Mouse (Mus musculus) c-Kit-positive CD71-negative TER-119-negative erythroid progenitor cells, embryonic 14.5 days (primary cell): Measurements from ENCODE around the gene Cysltr2.

Experiments used
- DNase-seq: peaks from one replicate; pipeline ENCODE4 v3.0.0-alpha.2; 2013; ENCODE audit warnings: low read depth

Gene Cysltr2

DNA sequence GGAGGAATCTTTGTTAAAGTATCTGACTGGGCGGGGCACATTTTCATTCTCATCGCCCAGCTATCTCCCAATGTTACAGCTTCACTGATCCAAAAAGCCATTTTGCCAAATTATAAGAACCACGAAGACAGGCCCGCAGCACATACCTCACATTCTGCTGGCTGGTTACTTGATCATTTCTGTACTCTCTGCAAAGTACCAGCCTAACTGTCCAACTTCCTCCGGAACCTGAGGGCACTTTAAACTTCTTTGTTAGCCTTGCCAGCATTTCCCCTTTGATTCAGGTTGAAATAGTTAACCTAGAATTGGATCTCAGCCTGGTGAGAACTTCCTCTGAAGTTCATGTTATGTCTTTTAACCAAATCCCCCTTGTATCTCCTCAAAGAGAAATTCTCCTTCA is 63.8 kb downstream of the Cysltr2 start:
- no peak for DNase-seq

DNA sequence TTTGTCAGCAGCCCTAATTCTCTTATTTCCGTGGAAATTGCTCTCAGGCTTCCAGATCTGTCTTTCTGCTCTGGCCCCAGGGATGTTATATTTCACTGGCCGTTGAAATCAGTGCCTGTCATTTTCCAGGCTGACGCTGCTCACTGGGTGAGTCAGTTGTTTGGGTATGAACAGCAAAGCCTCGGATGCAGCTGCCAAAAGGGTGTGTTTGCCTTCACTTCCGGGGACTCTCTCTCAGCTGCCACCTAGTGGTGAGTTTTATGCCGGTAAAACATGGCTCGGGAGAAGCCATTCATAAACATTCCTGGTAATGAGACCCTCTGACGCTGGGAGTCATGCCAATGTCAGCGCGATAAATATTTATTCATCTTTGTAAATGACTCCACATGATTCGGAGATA is 65.5 kb downstream of the Cysltr2 start:
- DNase-seq, result peak; percentile 58

DNA sequence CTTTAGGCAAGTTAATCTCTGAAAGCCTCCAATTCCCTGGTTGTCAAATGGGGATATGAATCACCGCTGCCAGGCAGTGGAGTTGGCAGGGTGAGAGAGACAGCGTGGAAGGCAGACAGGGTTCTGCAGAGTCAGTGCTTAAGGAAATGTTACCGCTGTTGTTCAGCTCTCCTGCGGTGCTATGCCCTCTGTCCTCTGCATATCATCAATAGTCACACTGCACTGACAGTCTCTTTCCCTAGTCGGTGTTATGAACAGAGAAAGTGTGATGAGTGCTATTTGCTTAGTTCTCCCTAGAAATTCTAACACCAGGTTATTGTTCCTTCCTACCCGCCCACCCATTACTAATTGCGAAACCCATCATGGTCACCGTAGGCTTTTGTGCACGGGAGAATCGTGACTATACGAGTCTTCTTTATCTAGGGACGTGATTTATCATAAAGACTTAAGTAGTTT is 65.9 kb downstream of the Cysltr2 start:
- DNase-seq, result no peak

DNA sequence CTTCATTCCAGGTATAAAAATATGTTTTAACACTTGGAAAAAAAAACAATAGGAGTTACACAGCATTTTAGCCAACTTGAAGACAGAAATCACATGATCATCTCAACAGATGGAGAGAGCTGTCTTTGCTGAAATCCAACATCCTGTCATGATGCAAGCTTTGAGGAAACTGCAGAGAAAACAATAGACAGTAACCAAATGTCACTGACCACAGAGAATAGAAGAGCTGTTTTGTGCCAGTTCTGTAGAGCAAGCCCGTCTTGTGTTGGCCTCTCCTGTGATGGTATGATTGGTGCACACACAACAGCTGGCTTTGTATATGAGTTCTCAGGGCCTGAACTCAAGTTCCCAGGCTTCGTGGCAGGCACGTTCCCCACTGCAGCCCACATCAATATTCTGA is 68.2 kb downstream of the Cysltr2 start:
- DNase-seq, result no peak

DNA sequence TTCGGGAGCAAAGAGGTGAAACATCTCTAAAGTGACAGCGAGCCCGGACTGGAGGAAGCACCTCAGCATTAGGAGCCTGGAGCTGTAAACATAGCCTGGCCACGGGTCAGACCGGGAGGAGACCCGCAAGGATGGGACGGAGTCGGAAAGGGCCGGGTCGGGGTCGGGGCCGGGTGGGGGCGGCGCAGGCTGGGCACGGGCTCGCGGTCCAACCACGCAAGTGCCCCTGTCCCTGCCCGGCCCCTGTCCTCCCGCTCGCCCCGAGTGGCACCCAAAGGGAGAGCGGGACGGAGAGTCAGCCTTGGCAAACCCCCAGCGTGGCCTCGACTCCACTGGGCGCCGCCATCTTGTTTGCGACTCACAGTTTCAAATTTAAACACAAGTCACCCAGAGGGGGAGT is 68.8 kb downstream of the Cysltr2 start:
- no peak for DNase-seq

DNA sequence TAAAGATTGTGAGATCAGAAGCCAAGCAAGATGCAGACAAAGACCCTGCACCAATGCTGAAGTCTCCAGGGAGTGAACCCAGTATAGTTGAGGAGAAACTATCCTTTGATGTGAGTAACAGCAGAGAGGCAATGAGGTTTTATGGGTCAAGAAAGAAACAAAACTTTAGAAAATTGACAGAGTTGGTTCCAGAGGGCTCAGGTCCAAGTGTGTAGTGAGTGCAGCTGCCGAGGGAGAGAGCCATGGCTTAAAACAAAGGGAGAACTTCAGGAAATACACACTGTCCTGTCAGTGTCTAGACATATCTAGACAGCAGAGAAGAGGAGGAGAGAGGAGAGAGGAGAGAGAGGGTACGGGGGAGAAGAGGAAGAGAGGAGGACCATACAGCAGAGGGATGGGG is 72.8 kb downstream of the Cysltr2 start:
- no peak for DNase-seq
